Mouse (Mus musculus) lung, embryonic 15.5 days (tissue): ENCODE results near the gene Lgals2. TPM values are rescaled to one million over a fixed set of nuclear protein-coding genes. Genes with fewer than 3 reads are reported as not detected.

ENCODE experiments used
- ATAC-seq: fragments of 200-750 bp; cut with Nextera tagmentation; 2 replicates; pipeline ENCODE4 v1.8.0; 2017; ENCODE audit warnings: moderate number of reproducible peaks, borderline replicate concordance; ENCODE audit not compliant: low FRiP score, low TSS enrichment; ENCODE audit errors: extremely low read depth
- H3K27ac ChIP-seq: fragments of 300-500 bp; sonication (generic); 2 replicates; pipeline ENCODE4 v1.5.1; 2015; ENCODE audit warnings: moderate library complexity, mild to moderate bottlenecking, inconsistent platforms
- H3K27me3 ChIP-seq: fragments of 300-500 bp; sonication (generic); 2 replicates; pipeline ENCODE4 v1.6.1; 2015; ENCODE audit warnings: inconsistent platforms
- H3K36me3 ChIP-seq: fragments of 300-500 bp; sonication (generic); 2 replicates; pipeline ENCODE4 v1.6.1; 2015; ENCODE audit warnings: inconsistent platforms
- H3K4me1 ChIP-seq: fragments of 300-500 bp; sonication (generic); 2 replicates; pipeline ENCODE4 v1.6.1; 2015; ENCODE audit warnings: inconsistent platforms
- H3K4me2 ChIP-seq: fragments of 300-500 bp; sonication (generic); 2 replicates; pipeline ENCODE4 v1.6.1; 2015; ENCODE audit warnings: inconsistent platforms, mild to moderate bottlenecking, moderate library complexity
- H3K4me3 ChIP-seq: fragments of 300-500 bp; sonication (generic); 2 replicates; pipeline ENCODE4 v1.5.1; 2015; ENCODE audit warnings: mild to moderate bottlenecking, inconsistent platforms
- H3K9ac ChIP-seq: fragments of 300-500 bp; sonication (generic); 2 replicates; pipeline ENCODE4 v1.6.1; 2015; ENCODE audit warnings: inconsistent platforms
- H3K9me3 ChIP-seq: fragments of 300-500 bp; sonication (generic); 2 replicates; pipeline ENCODE4 v1.6.1; 2016; ENCODE audit warnings: inconsistent platforms
- WGBS: fragments of 180-500 bp; shearing (Covaris S2); methylation state at CpG from one replicate; pipeline ENCODE4 v1.1.7; 2015; 5-methylcytosine and 5-hydroxymethylcytosine counted together
- polyA plus RNA-seq: library from polyadenylated mRNA; unstranded; fragments of >200 nt; fragmentation: Nextera tagmentation; extraction: Ambion mirVana; gene quantifications from 2 replicates; pipeline ENCODE4 v1.2.1, GENCODE M21; 2015

The Lgals2 gene
- polyA plus RNA-seq, 1 experiment from 2014 or later, result 0.72 TPM

- 59% methylated on average over 6 of the region's 6 CpGs for WGBS
- peak overlapping the region; percentile 98 for H3K27ac ChIP-seq
- no peaks in the 10 kb centered on the region for H3K9me3 ChIP-seq
- H3K4me1 ChIP-seq, result peaks cover 71% of the 10 kb centered on the region
- ATAC-seq, result no peak
- no peaks in the 10 kb centered on the region for H3K27me3 ChIP-seq
- 0 out of 2 replicates have a peak overlapping the region, but pooled peaks have one; percentile 75 for H3K4me2 ChIP-seq
- peaks cover 4% of the 10 kb centered on the region; the same call in 1 of the 2 replicates for H3K36me3 ChIP-seq
- 0 out of 2 replicates have a peak overlapping the region, but pooled peaks have one; percentile 96 for H3K9ac ChIP-seq
- no peak overlapping the region for H3K4me3 ChIP-seq
These were observed 14.1 kb downstream of the Lgals2 start for GRCm38 (mm10) chr15:78841161-78841790.

DNA sequence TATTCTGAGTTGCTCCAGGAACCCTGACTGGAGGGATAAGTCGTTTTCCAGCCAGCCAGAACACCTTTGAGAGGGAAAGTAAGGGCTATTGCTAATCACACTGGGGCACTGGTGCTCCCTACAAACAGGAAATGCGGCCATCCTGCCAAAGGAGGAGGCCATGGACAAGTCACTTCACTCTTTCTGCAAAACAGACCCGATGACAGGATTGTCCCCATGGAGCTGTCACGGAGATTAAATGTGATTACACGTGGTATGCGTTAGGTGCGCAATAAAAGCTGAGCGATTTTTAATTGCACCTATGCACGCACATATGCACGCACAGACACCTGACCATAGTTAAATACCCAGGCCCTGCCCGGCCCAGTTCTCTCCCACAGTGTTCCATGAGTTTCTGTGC lies 14.6 kb downstream of the Lgals2 start:
- Histone ChIP-seq H3K4me2 (no peak overlapping the region), H3K4me3 (no peak overlapping the region), H3K36me3 (no peaks in the 10 kb centered on the region), H3K4me1 (peaks cover 71% of the 10 kb centered on the region), H3K27ac (peak overlapping the region; percentile 98), H3K27me3 (no peaks in the 10 kb centered on the region), H3K9me3 (no peaks in the 10 kb centered on the region), H3K9ac (no peak overlapping the region)
- no peak for ATAC-seq
- 60% methylated on average over 11 of the region's 11 CpGs for WGBS

DNA sequence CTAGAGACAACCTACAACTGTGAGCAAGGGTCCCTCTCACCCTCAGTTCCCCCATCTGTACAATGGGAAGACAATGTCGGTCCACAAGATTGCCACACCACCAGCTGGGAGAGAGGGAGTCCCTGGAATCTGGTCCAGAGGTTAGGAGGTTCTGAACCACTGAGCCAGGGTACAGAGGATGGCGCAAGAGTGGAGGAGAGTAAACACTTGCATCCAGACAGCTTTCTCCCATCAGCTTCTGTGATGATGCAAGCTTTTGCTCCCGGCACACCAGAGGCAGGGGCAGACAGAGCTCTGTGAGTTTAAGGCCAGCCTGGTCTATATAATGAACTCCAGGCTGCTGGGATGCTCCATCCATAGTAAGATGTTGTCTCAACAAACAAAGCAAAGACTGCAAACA lies 15.1 kb downstream of the Lgals2 start:
- H3K4me1 ChIP-seq, result peaks cover 71% of the 10 kb centered on the region
- ATAC-seq, result peak; percentile 12; the same call in 1 of the 2 replicates

DNA sequence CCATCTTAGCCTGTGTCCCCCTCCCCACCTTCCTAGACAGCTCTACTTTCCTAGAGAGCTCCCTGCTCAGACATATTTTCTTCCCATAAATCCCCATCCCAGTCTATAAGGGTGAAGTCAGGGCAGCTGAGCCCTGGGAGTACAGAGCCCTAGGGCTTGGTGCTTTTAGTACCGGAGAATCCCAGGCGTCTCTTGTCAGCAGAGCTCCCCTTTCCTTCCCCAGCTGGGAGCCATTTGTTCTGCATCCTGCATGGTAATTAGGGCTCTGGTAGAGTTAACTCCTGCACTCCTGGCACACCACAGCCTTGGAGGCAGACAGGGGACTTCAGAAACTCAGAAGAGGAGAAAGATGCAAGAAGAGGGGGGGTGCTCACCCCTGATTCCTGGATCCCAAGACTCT lies 15.6 kb downstream of the Lgals2 start:
- Histone ChIP-seq H3K4me1 (peaks cover 71% of the 10 kb centered on the region), H3K4me3 (no peak overlapping the region), H3K27ac (peak overlapping the region; percentile 98), H3K4me2 (no peak overlapping the region), H3K27me3 (no peaks in the 10 kb centered on the region), H3K36me3 (no peaks in the 10 kb centered on the region), H3K9ac (no peak overlapping the region), H3K9me3 (no peaks in the 10 kb centered on the region)
- 2% methylated on average over 2 of the region's 2 CpGs for WGBS
- no peak for ATAC-seq

More for the DNA sequence above, 15.1 kb downstream of the Lgals2 start:
- WGBS, result 32% methylated on average over 3 of the region's 3 CpGs
- no peaks in the 10 kb centered on the region for H3K36me3 ChIP-seq
- no peak overlapping the region for H3K4me2 ChIP-seq
- H3K9ac ChIP-seq, result no peak overlapping the region
- H3K4me3 ChIP-seq, result no peak overlapping the region
- H3K27ac ChIP-seq, result peak overlapping the region; percentile 98
- H3K9me3 ChIP-seq, result no peaks in the 10 kb centered on the region
- no peaks in the 10 kb centered on the region for H3K27me3 ChIP-seq

DNA sequence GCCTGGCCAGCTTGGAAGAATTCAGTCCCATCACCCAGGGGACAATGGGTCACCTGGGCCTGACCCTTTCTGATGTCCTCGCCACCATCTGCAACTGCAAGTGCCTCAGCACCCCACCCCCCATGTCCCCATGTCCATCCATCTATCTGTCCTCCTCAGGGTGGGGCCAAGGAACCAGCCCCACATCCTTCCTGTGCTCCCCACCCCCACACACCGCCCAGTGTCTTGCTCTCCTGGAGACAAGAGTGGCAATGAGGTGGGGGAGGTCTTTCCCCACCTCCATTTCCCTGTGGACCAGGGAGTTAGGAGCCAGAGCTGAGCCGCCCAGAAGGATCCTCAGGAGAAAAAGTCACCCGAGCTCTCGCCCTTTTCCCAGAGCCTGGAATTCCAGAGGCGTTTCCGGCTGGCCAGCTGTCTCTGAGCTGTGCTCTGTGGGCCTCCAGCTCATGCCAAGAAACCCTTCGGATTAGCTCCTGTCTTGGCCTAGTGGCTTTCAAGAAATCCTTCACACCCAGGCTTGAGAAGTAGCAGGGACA lies 19.2 kb downstream of the Lgals2 start:
- WGBS, result 10% methylated on average over 8 of the region's 8 CpGs
- Histone ChIP-seq H3K9ac (peak overlapping the region; percentile 11; the same call in 1 of the 2 replicates), H3K27ac (peak overlapping the region; percentile 93), H3K4me3 (no peak overlapping the region), H3K4me1 (peaks cover 82% of the 10 kb centered on the region), H3K9me3 (no peaks in the 10 kb centered on the region), H3K27me3 (no peaks in the 10 kb centered on the region), H3K4me2 (peak overlapping the region; percentile 19; the same call in 1 of the 2 replicates), H3K36me3 (no peaks in the 10 kb centered on the region)
- peak; percentile 7; the same call in 1 of the 2 replicates for ATAC-seq

DNA sequence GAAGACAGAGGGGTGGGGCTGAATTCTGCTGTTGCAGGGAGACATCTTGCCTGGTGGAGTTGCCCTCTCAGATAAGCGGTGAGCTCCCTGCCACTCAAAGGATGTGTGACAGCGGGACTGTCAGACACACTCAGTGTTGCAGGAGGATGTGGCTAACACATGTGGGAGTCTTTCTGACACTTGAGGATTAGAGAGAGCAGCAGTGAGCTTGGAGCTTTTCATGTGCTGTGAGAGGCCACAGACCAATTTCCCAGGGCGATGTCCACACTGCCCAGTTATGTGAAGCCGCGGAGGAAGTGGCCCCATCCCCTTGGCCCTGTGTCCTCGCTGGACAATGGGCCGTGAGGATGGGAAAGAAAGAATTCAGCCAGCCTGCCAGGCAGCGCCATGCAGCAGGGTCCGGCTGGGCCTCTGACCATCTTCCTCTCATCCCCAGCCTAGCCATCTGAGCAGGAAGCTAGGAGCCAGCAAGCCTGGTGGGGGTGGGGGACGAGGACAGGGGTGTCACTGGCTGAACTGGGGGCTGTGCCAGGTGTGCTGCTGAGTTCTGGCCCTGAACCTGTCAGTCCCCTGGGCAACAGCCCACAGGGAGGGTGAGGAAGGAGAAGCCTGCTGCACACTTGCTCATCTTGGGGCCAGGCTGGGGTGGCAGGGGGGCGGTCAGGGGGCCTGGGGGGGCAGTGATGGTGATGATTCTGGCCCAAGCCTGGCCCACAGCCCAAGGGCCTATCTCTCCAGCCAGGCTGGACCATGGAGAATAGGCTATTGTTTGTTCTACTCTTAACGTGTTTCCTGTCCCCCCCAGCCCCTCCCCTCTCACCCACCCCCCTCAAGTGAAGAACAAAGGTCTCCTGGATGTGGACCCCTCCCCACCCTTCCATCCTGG lies 19.9 kb downstream of the Lgals2 start:
- Histone ChIP-seq H3K4me2 (peak overlapping the region; percentile 19; the same call in 1 of the 2 replicates), H3K9ac (peak overlapping the region; percentile 16; the same call in 1 of the 2 replicates), H3K4me3 (no peak overlapping the region), H3K9me3 (no peaks in the 10 kb centered on the region), H3K4me1 (peaks cover 80% of the 10 kb centered on the region), H3K27me3 (no peaks in the 10 kb centered on the region), H3K27ac (peak overlapping the region; percentile 93), H3K36me3 (no peaks in the 10 kb centered on the region)
- ATAC-seq, result peak; percentile 2; the same call in 1 of the 2 replicates
- WGBS, result 14% methylated on average over 11 of the region's 12 CpGs

- H3K9me3 ChIP-seq, result no peaks in the 10 kb centered on the region
These were observed 20.9 kb downstream of the Lgals2 start for GRCm38 (mm10) chr15:78834233-78835005.

GRCm38 (mm10) chr15:78833582-78833981 lies 21.7 kb downstream of the Lgals2 start:
- Histone ChIP-seq H3K4me2 (no peak overlapping the region), H3K36me3 (no peaks in the 10 kb centered on the region), H3K4me3 (no peak overlapping the region), H3K27ac (peak overlapping the region; percentile 93), H3K4me1 (peaks cover 64% of the 10 kb centered on the region), H3K9me3 (no peaks in the 10 kb centered on the region), H3K27me3 (no peaks in the 10 kb centered on the region), H3K9ac (no peak overlapping the region)
- 79% methylated on average over 3 of the region's 3 CpGs for WGBS
- ATAC-seq, result no peak

More at GRCm38 (mm10) chr15:78834233-78835005, 20.9 kb downstream of the Lgals2 start:
- 13% methylated on average over 10 of the region's 10 CpGs for whole genome bisulfite sequencing
- H3K4me1 ChIP-seq, result peaks cover 70% of the 10 kb centered on the region
- H3K9ac ChIP-seq, result no peak overlapping the region; the same call in 1 of the 2 replicates
- peak overlapping the region; percentile 10 for H3K4me2 ChIP-seq
- peak overlapping the region; percentile 93 for H3K27ac ChIP-seq
- H3K4me3 ChIP-seq, result no peak overlapping the region
- no peaks in the 10 kb centered on the region for H3K27me3 ChIP-seq
- ATAC-seq, result peak; percentile 37; the same call in 1 of the 2 replicates
- no peaks in the 10 kb centered on the region for H3K36me3 ChIP-seq

DNA sequence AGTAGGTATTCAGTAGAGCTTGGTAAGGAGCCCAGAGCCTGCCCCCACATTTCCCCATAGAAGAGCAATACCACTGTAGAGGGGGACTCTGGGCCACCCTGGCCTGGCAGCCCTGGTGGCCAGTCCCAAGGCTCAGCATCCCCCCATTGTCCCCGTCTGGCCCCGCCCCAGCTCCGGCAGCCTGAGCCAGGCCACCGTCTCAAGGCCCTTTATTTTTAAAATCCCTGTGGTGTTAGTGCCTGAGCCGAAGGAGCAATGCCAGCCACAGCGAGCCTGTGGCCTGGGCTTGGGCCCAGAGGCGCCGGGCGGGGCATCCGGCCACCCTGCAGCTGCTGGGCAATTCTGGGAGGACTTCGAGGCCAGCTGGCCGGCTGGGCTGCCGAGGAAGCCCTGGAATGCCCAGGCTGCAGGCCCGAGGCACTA lies 22.6 kb downstream of the Lgals2 start:
- H3K4me3 ChIP-seq, result no peak overlapping the region
- H3K9ac ChIP-seq, result peak overlapping the region; percentile 30; the same call in 1 of the 2 replicates
- H3K36me3 ChIP-seq, result no peaks in the 10 kb centered on the region
- H3K4me2 ChIP-seq, result peak overlapping the region; percentile 46
- no peaks in the 10 kb centered on the region for H3K27me3 ChIP-seq
- no peaks in the 10 kb centered on the region for H3K9me3 ChIP-seq
- WGBS, result 19% methylated on average over 14 of the region's 14 CpGs
- H3K27ac ChIP-seq, result peak overlapping the region; percentile 93
- peaks cover 73% of the 10 kb centered on the region for H3K4me1 ChIP-seq
- ATAC-seq, result peak; percentile 75

DNA sequence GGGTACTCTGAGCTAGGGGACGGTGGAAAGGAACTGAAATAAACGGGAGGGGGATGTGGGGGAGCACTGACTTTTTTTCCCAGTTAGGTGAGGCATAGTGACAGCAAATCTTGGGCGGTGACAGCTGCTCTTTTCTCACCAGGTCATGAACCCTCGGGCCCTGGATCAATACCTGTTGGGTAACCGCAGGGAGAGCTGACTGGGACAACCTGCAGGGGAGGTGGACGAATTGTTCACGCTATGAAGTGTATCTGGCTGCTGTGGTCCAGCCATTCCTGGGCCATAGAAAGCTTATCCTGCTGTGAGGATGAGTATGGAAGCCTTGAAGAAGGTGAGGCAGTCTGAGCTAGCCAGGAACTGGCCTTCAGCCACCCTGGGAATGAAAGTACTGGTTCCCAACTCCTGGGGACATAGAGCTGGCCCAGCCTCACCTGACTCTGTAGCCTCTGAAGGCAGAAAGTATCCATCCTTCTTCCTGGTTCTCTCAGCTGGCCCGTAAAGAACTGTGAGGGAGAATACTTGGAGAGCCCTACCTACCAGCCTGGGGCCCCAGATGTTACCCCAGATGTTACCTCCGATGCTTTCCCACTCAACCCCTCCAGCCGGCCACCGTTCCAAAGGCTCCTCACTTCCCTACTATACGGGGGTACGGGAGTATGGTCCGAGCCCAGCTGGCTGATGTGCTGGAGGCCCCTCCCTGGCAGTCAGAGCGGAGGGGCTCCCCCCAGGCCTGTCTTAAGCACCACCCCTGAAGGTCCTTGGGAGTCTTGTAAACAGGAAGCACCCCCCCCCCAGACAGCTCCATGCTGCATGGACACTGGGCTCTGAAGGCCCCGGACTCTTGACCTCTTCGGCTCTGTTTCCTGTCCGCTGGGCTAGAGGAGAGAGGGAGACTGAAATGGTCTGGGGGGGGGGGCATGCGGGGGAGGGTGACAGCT lies 23.3 kb downstream of the Lgals2 start:
- Histone ChIP-seq H3K4me3 (peak overlapping the region; percentile 21), H3K9me3 (no peaks in the 10 kb centered on the region), H3K4me2 (peak overlapping the region; percentile 46), H3K36me3 (no peaks in the 10 kb centered on the region), H3K9ac (0 out of 2 replicates have a peak overlapping the region, but pooled peaks have one; percentile 18), H3K27ac (peak overlapping the region; percentile 93), H3K27me3 (no peaks in the 10 kb centered on the region), H3K4me1 (peaks cover 73% of the 10 kb centered on the region)
- WGBS, result 30% methylated on average over 19 of the region's 19 CpGs
- peak; percentile 72 for ATAC-seq
